Mouse (Mus musculus) liver, embryonic 13.5 days (tissue): ENCODE results near the gene Dnmt3a. TPM values are rescaled to one million over a fixed set of nuclear protein-coding genes. Genes with fewer than 3 reads are reported as not detected.
A peak's percentile ranks its signal among the peaks of the same experiment; 100 is the strongest.

Experiments
- ATAC-seq: fragments of 200-750 bp; cut with Nextera tagmentation; 2 replicates; pipeline ENCODE4 v1.8.0; 2017; ENCODE audit warnings: low read depth, mild to moderate bottlenecking, moderate number of reproducible peaks, moderate library complexity
- DNase-seq: peaks from one replicate; pipeline ENCODE4 v3.0.0; 2022
- H3K27ac ChIP-seq: fragments of 300-500 bp; sonication (generic); 2 replicates; pipeline ENCODE4 v1.5.1; 2015; ENCODE audit warnings: moderate library complexity, mild to moderate bottlenecking, inconsistent platforms
- H3K27me3 ChIP-seq: fragments of 300-500 bp; sonication (generic); 2 replicates; pipeline ENCODE4 v1.6.1; 2015; ENCODE audit warnings: mild to moderate bottlenecking, inconsistent platforms
- H3K36me3 ChIP-seq: fragments of 300-500 bp; sonication (generic); 2 replicates; pipeline ENCODE4 v1.6.1; 2015; ENCODE audit warnings: mild to moderate bottlenecking, inconsistent platforms
- H3K4me1 ChIP-seq: fragments of 300-500 bp; sonication (generic); replicated peaks from 2 replicates; pipeline ENCODE4 v1.6.1; 2015; ENCODE audit warnings: inconsistent platforms
- H3K4me2 ChIP-seq: fragments of 300-500 bp; sonication (generic); 2 replicates; pipeline ENCODE4 v1.6.1; 2015; ENCODE audit warnings: inconsistent platforms, mild to moderate bottlenecking, moderate library complexity
- H3K4me3 ChIP-seq: fragments of 300-500 bp; sonication (generic); replicated peaks from 2 replicates; pipeline ENCODE4 v1.5.1; 2015; ENCODE audit warnings: mild to moderate bottlenecking, inconsistent platforms
- H3K9ac ChIP-seq: fragments of 300-500 bp; sonication (generic); 2 replicates; pipeline ENCODE4 v1.6.1; 2015; ENCODE audit warnings: mild to moderate bottlenecking, inconsistent platforms
- H3K9me3 ChIP-seq: fragments of 300-500 bp; sonication (generic); replicated peaks from 2 replicates; pipeline ENCODE4 v1.6.1; 2016; ENCODE audit warnings: inconsistent platforms
- WGBS: fragments of 180-500 bp; shearing (Covaris S2); methylation state at CpG from one replicate; pipeline ENCODE4 v1.1.7; 2015; ENCODE audit not compliant: insufficient replicate concordance; 5-methylcytosine and 5-hydroxymethylcytosine counted together
- polyA plus RNA-seq: library from polyadenylated mRNA; unstranded; fragments of >200 nt; fragmentation: Nextera tagmentation; extraction: Ambion mirVana; gene quantifications from 2 replicates; pipeline ENCODE4 v1.2.1, GENCODE M21; 2015

Gene Dnmt3a
- polyA plus RNA-seq, 1 experiment from 2014 or later = 29.6 TPM

GRCm38 (mm10) chr12:3808396-3808981 is 2.7 kb downstream of the Dnmt3a start:
- peak overlapping the region; percentile 74 for H3K9ac ChIP-seq
- WGBS = 26% methylated on average over 10 of the region's 10 CpGs
- peaks cover 65% of the 10 kb centered on the region for H3K27me3 ChIP-seq
- DNase-seq (no peak), ATAC-seq (no peak)
- H3K36me3 ChIP-seq = no peaks in the 10 kb centered on the region
- H3K4me3 ChIP-seq = peak overlapping the region; percentile 72
- peaks cover 45% of the 10 kb centered on the region for H3K4me1 ChIP-seq
- peak overlapping the region; percentile 68 for H3K27ac ChIP-seq
- H3K4me2 ChIP-seq = peak overlapping the region; percentile 78
- no peaks in the 10 kb centered on the region for H3K9me3 ChIP-seq

DNA sequence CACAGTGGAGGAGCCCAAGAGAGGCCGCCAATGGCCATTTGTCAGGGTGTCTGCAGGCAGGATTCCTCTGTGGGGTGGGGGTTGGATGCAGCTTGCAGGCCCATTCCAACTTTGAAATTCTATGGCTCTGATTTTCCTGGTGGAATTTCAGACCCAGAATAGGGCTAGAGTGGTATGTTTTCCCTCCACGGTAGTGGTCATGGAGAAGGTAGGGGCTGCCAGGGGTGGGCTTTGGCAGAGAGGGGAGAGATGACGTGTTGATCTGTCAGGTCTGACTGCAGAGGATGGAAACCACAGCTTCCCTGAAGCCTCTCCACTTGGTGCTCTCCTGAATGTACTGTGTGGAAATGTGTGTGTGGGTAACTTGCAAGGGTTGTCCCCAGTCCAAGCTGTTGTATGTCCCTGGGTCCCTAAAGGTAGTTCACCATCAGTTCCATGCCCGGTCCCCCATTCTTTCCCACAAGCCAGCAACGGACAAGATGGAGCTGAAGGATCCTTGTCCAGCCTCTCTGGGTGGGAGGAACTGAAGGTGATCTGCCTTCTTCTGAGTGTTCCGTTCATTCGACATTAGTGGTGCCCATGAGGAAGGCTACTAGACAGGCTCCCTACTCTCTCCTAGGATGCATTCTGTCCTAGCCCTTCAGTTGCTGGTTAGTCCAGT is 3.8 kb downstream of the Dnmt3a start:
- no peak overlapping the region for H3K27ac ChIP-seq
- ATAC-seq (no peak), DNase-seq (no peak)
- H3K4me3 ChIP-seq = no peak overlapping the region
- H3K9ac ChIP-seq = no peak overlapping the region
- peaks cover 45% of the 10 kb centered on the region for H3K4me1 ChIP-seq
- H3K9me3 ChIP-seq = no peaks in the 10 kb centered on the region
- no peak overlapping the region for H3K4me2 ChIP-seq
- H3K27me3 ChIP-seq = peaks cover 54% of the 10 kb centered on the region
- WGBS = 59% methylated on average over 7 of the region's 7 CpGs
- no peaks in the 10 kb centered on the region for H3K36me3 ChIP-seq

- 65% methylated on average over 4 of the region's 4 CpGs for WGBS
- no peak for DNase-seq
- Histone ChIP-seq H3K9me3 (no peaks in the 10 kb centered on the region), H3K4me2 (no peak overlapping the region), H3K4me3 (no peak overlapping the region), H3K4me1 (peaks cover 47% of the 10 kb centered on the region), H3K36me3 (no peaks in the 10 kb centered on the region), H3K27me3 (peaks cover 46% of the 10 kb centered on the region), H3K27ac (no peak overlapping the region), H3K9ac (no peak overlapping the region)
- ATAC-seq = no peak
These were observed 4.6 kb downstream of the Dnmt3a start for GRCm38 (mm10) chr12:3810455-3810854.

DNA sequence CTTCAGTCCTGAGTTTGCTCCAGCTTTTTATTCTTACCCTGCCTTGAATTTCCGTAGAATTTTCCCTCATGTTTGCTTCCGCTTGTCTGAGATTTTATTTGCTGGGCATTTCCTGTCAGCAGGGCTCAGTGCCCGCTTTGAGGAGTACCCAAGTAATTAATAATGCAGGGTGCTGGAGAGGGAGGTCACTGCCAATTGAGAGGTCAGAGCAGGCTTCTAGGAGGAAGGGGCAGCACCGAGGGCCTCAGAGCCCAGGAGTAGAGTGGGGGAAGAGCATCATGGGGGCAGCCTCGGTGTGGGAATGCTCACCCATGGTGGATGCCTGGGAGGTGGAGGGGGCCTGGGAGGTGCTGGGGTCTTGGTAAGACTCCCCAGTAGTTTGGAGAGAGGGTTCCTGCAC is 5.8 kb downstream of the Dnmt3a start:
- Histone ChIP-seq H3K27ac (no peak overlapping the region), H3K9ac (no peak overlapping the region), H3K4me2 (no peak overlapping the region), H3K36me3 (no peaks in the 10 kb centered on the region), H3K4me3 (no peak overlapping the region), H3K27me3 (peaks cover 34% of the 10 kb centered on the region), H3K9me3 (no peaks in the 10 kb centered on the region), H3K4me1 (peaks cover 42% of the 10 kb centered on the region)
- DNase-seq (no peak), ATAC-seq (no peak)
- 54% methylated on average over 5 of the region's 5 CpGs for WGBS

GRCm38 (mm10) chr12:3812251-3812650 is 6.4 kb downstream of the Dnmt3a start:
- H3K4me2 ChIP-seq = no peak overlapping the region
- H3K36me3 ChIP-seq = no peaks in the 10 kb centered on the region
- H3K9ac ChIP-seq = no peak overlapping the region
- H3K27me3 ChIP-seq = peaks cover 28% of the 10 kb centered on the region
- no peaks in the 10 kb centered on the region for H3K9me3 ChIP-seq
- H3K4me1 ChIP-seq = peaks cover 42% of the 10 kb centered on the region
- no peak for ATAC-seq
- H3K27ac ChIP-seq = no peak overlapping the region
- WGBS = 49% methylated on average over 6 of the region's 6 CpGs
- no peak for DNase-seq
- no peak overlapping the region for H3K4me3 ChIP-seq

GRCm38 (mm10) chr12:3813138-3813537 is 7.3 kb downstream of the Dnmt3a start:
- WGBS = 66% methylated on average over 8 of the region's 8 CpGs
- no peak for DNase-seq
- Histone ChIP-seq H3K27ac (no peak overlapping the region), H3K27me3 (peaks cover 19% of the 10 kb centered on the region), H3K4me1 (peaks cover 36% of the 10 kb centered on the region), H3K36me3 (no peaks in the 10 kb centered on the region), H3K4me3 (no peak overlapping the region), H3K9me3 (no peaks in the 10 kb centered on the region), H3K4me2 (no peak overlapping the region), H3K9ac (no peak overlapping the region)
- ATAC-seq = no peak

- 50% methylated on average over 6 of the region's 6 CpGs for WGBS
- no peaks in the 10 kb centered on the region for H3K36me3 ChIP-seq
- no peak overlapping the region for H3K27ac ChIP-seq
- ATAC-seq (no peak), DNase-seq (no peak)
- H3K4me3 ChIP-seq = no peak overlapping the region
- H3K9me3 ChIP-seq = no peaks in the 10 kb centered on the region
- H3K9ac ChIP-seq = no peak overlapping the region
- no peak overlapping the region for H3K4me2 ChIP-seq
- no peaks in the 10 kb centered on the region for H3K27me3 ChIP-seq
- peaks cover 27% of the 10 kb centered on the region for H3K4me1 ChIP-seq
These were observed 9.6 kb downstream of the Dnmt3a start for GRCm38 (mm10) chr12:3815386-3815785.

DNA sequence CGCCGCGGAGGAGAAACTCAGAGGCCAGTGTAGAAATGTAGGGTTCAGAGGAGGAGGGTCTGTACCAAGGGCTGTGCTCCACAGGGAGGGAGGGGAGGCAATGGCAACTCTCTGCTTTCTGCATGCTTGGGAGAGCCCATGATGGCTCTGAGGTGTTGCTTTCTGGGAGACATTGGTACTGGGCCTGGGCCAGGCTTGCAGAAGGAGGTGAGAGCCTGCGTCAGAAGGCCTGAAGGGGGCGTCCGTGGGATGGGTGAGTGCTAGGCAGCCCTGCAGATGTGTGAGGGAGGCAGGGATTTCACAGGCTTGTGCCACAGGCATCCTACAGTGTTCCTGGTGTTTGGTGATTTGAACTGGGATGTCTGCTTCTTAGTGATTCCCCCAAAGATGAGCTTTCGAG is 11.2 kb downstream of the Dnmt3a start:
- no peak overlapping the region for H3K9ac ChIP-seq
- no peak overlapping the region for H3K4me3 ChIP-seq
- no peak overlapping the region for H3K4me2 ChIP-seq
- ATAC-seq (no peak), DNase-seq (no peak)
- no peaks in the 10 kb centered on the region for H3K9me3 ChIP-seq
- H3K27ac ChIP-seq = no peak overlapping the region
- H3K36me3 ChIP-seq = no peaks in the 10 kb centered on the region
- WGBS = 62% methylated on average over 7 of the region's 7 CpGs
- peaks cover 16% of the 10 kb centered on the region for H3K4me1 ChIP-seq
- no peaks in the 10 kb centered on the region for H3K27me3 ChIP-seq

GRCm38 (mm10) chr12:3817566-3817965 is 11.8 kb downstream of the Dnmt3a start:
- Histone ChIP-seq H3K9me3 (no peaks in the 10 kb centered on the region), H3K4me2 (no peak overlapping the region), H3K4me3 (no peak overlapping the region), H3K36me3 (no peaks in the 10 kb centered on the region), H3K4me1 (peaks cover 12% of the 10 kb centered on the region), H3K9ac (no peak overlapping the region), H3K27ac (no peak overlapping the region), H3K27me3 (no peaks in the 10 kb centered on the region)
- 73% methylated on average over 5 of the region's 5 CpGs for WGBS
- no peak for DNase-seq
- no peak for ATAC-seq

- no peak for DNase-seq
- H3K4me1 ChIP-seq = peaks cover 11% of the 10 kb centered on the region
- H3K27ac ChIP-seq = no peak overlapping the region
- H3K36me3 ChIP-seq = no peaks in the 10 kb centered on the region
- WGBS = 53% methylated on average over 4 of the region's 4 CpGs
- no peak overlapping the region for H3K9ac ChIP-seq
- H3K9me3 ChIP-seq = no peaks in the 10 kb centered on the region
- no peaks in the 10 kb centered on the region for H3K27me3 ChIP-seq
- H3K4me2 ChIP-seq = no peak overlapping the region
- no peak overlapping the region for H3K4me3 ChIP-seq
- ATAC-seq = no peak
These were observed 14.1 kb downstream of the Dnmt3a start for GRCm38 (mm10) chr12:3819899-3820298.

GRCm38 (mm10) chr12:3823408-3823807 is 17.6 kb downstream of the Dnmt3a start:
- H3K4me3 ChIP-seq = no peak overlapping the region
- ATAC-seq (no peak), DNase-seq (no peak)
- no peak overlapping the region for H3K4me2 ChIP-seq
- no peaks in the 10 kb centered on the region for H3K9me3 ChIP-seq
- H3K27ac ChIP-seq = no peak overlapping the region
- no peak overlapping the region for H3K9ac ChIP-seq
- H3K36me3 ChIP-seq = no peaks in the 10 kb centered on the region
- no peaks in the 10 kb centered on the region for H3K27me3 ChIP-seq
- WGBS = 70% methylated on average over 5 of the region's 5 CpGs
- H3K4me1 ChIP-seq = peaks cover 24% of the 10 kb centered on the region
